Mouse (Mus musculus) gastrocnemius, postnatal 36 days (tissue): Measurements from ENCODE around the gene Syne4. TPM values are rescaled to one million over a fixed set of nuclear protein-coding genes. Genes with fewer than 3 reads are reported as not detected.
A peak's percentile ranks its signal among the peaks of the same experiment; 100 is the strongest.

Experiments used
- DNase-seq, 2 experiments: peaks; one replicate each; pipeline ENCODE4 v3.0.0; 2022
- intact Hi-C: fragments of 180-260 bp; cut with DNase I; formaldehyde crosslinking; loops from one replicate; pipeline ENCODE4 v1.15.1; 2025
- total RNA-seq, 2 experiments: library from RNA; stranded (reverse); gene quantifications; 2 replicates each; pipeline ENCODE4 v1.2.3; 2021

The Syne4 gene
- total RNA-seq, 2 experiments from 2014 or later = 1.9 TPM; not detected in 1

GRCm38 (mm10) chr7:30294296-30294695 lies 20.3 kb upstream of the Syne4 start:
- DNase-seq = no peak
- intact Hi-C loops = no loop called here

DNA sequence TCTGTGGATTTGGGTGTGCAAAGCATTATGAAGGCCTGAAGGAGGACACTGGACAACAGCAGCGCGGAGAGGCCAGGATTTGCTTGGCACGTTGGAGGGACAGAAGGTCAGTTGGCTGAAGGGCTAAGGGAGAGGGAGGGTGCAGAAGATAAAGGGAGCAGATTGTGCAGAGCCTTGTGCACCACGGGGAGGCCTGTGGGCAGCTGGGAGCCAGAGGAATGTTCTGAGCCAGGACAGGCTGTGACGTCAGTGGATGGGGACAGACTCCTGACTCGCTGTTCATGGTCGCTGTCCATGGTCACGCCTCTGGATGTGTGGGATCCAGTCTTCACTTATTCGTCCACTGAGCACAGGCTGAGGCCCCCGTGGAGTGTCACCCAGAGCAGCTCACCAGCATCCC lies 19.5 kb upstream of the Syne4 start:
- no peak for DNase-seq
- intact Hi-C loops = no loop called here

DNA sequence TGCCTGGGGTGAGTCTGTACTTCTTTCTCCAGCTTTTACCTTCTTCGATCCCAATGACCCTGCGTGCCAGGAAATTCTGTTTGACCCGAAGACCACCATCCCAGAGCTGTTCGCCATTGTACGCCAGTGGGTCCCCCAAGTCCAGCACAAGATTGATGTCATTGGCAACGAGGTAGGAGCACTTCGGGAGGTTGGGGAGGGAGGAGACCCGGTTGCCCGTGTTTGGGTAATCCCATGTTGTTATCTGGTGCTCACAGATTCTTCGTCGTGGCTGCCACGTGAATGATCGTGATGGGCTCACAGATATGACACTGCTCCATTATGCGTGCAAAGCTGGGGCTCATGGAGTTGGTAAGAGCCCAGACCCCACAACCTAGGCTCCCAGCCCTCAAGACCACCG lies 17.8 kb upstream of the Syne4 start:
- no peak for DNase-seq
- intact Hi-C loops = no loop called here

DNA sequence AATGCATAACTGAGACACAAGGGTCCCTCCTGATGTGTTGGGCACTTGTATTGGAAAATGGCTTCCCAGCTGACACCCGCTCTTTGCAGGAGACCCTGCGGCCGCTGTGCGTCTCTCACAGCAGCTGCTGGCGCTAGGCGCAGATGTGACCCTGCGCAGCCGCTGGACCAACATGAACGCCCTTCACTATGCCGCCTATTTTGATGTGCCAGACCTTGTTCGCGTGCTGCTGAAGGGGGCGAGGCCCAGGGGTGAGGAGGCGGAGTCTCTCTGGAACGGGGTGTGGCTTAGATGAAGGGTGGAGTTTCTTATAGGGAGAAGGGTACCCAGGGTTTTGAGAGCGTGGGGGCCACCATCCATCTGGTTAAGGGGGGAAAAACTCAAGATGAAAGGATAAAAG lies 17.3 kb upstream of the Syne4 start:
- intact Hi-C loops = no loop called here
- DNase-seq = no peak

DNA sequence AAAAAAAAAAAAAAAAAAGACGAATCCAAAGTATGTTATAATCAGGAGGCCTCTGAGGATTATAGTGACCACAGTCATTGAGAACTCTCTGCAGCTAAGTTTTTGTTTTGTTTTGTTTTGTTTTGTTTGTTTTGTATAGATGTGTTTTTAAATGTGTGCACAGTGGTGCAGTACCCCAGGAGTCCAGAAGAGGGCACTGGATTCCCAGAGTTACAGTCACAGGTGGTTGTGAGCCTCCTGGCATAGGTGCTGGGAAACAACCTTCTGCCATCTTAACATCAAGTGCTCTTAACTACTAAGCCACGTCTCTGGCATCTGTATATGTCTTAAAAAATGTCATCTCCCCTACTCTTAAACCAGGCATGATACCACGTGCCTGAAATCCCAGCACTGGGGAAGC lies 13.7 kb upstream of the Syne4 start:
- intact Hi-C loops = no loop called here
- no peak for DNase-seq

DNA sequence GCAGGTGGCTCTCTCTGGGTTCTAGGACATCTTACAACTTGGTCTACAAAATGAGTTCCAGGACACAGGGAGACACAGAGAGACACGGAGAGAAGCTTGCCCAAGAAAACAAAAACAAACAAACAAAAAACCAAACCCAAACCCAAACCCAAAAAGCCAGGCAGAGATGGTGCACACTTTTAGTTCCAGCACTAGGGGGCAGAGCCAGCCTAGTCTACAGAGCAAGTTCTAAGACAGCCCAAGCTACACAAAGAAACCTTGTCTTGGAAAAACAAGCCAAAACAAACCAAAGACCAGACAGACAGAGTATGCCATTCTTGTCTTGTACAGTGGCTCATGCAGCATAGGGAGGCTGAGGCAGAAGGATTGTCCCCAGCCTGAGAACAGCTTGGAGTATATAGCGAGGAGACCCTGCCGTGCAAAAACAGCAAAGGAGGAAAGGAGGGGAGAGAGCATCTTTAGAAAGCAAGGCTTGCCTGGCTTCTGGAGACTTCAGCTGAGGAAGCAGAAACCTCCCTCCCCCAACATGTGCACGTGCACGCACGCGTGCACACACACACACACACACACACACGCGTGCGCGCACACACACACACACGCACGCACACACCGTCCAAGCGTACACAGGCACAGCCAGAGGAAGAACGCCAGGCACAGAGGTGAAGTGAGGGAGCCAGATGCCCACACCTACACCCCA lies 8.4 kb upstream of the Syne4 start:
- no peak for DNase-seq
- intact Hi-C loops = no loop called here

- intact Hi-C loops = no loop called here
- DNase-seq = peak; percentile 85 to 91
Measured at GRCm38 (mm10) chr7:30308076-30309005, 6.3 kb upstream of the Syne4 start, which contains the start of gene Alkbh6. TSS of gene Alkbh6 (plus strand) at chr7:30308717.

DNA sequence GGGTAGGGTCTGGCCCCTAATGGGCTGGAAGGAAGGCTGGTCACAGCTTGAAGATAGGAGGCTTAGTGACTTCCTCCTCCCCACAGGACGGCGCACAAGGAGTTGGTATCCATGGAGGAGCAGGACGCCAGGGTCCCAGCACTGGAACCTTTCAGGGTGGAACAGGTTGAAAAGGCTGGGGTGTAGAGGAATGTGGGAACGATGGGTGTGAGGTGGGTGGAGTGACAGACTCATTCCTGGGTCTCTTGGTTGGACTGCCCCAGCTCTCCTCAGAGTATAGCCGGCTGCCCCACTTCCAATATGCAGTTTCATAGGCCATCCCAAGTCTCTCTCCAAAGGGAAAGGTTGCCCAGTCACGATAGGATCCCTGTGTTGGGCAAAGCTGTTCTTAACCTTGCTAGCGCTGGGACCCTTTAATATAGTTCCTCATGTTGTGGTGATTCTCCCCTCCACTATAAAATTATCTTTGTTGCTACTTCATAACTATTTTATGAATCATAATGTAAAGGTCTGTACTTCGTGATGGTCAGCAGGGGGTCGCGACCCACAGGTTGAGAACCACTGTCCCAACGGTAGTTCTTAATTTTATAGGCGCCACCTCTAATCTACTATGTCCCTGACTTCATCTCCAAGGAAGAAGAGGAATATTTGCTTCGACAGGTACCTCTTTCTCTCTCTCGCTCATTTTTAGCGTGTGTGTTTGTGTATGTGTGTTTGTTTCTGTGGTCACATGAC lies 5.0 kb upstream of the Syne4 start:
- intact Hi-C loops = no loop called here
- DNase-seq = no peak

GRCm38 (mm10) chr7:30310136-30310535 lies 4.5 kb upstream of the Syne4 start:
- DNase-seq = no peak
- intact Hi-C loops = no loop called here

- intact Hi-C loops = no loop called here
- DNase-seq = no peak
Measured at GRCm38 (mm10) chr7:30313666-30314320, 814 bp upstream of the Syne4 start.

GRCm38 (mm10) chr7:30315559-30316529 lies 1.2 kb downstream of the Syne4 start:
- no peak for DNase-seq
- intact Hi-C loops = no loop called here

DNA sequence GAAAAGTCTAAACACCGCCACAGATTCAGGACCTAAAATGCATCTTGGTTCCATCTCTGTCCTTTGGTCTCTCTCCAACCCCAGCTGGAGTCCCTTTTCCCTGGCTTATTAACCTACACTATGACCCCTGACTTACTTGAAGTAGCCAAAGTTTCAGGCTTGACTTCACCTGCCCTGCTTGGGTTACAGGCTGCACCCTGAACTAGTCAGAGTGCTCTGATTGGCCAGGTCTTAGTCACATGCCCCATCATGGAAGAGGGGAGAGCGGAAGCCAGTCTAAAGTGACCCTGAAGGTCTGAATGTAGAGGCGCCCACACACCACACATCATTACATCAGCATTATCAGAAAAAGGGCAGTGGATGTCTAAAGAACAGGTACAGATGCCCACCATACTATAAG lies 3.5 kb downstream of the Syne4 start:
- intact Hi-C loops = no loop called here
- no peak for DNase-seq

GRCm38 (mm10) chr7:30320946-30321345 lies 6.3 kb downstream of the Syne4 start:
- no peak for DNase-seq
- intact Hi-C loops = no loop called here

GRCm38 (mm10) chr7:30321539-30322284 lies 7.1 kb downstream of the Syne4 start, which contains the start of gene E130208F15Rik:
TSS of gene E130208F15Rik (plus strand) at chr7:30321740.
- peak; percentile 49 to 58 for DNase-seq

GRCm38 (mm10) chr7:30322285-30322667 lies 7.7 kb downstream of the Syne4 start:
- intact Hi-C loops = no loop called here
- peak; percentile 94 to 97 for DNase-seq

More at GRCm38 (mm10) chr7:30321539-30322284, 7.1 kb downstream of the Syne4 start, which contains the start of gene E130208F15Rik:
- intact Hi-C loops = no loop called here

- intact Hi-C loops = no loop called here
- no peak for DNase-seq
Measured at GRCm38 (mm10) chr7:30322865-30323264, 8.3 kb downstream of the Syne4 start.

GRCm38 (mm10) chr7:30323795-30324194 lies 9.2 kb downstream of the Syne4 start, which contains the start of gene Sdhaf1:
TSS of gene Sdhaf1 (minus strand) at chr7:30323895.
- no peak for DNase-seq
- intact Hi-C loops = no loop called here

DNA sequence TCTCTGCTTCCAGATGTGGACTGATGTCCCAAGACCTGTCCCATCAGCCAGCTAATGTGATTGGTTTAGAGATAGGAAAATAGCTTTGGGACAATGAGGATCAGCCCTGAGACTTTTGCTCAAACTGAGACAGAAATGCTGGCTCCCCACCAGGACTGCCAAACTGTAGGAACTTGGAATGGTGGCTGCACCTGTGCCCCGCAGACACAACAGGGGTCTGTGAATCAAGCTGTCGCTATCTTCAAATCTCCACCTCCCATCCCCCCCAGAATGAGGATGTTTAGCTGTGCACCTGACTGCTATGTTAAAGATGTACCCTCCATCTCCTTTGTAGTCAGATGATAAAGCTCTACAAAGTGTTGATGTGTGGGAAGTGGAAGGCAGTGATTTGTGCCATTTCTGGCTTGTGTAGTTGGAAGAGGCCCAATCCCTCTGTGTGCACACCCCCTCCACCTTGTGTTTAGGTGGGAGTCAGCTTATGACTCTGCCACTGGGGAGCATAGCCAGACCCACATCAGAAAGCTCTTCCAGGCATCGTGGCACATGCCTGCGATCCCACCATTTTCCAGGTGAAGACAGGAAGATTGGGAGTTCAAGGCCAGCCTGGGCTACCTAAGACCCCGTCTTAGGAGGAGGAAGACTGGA lies 9.8 kb downstream of the Syne4 start:
- DNase-seq = no peak
- intact Hi-C loops = no loop called here
